Mouse (Mus musculus): Measurements from ENCODE around the gene Nav2. TPM values are rescaled to one million over a fixed set of nuclear protein-coding genes. Genes with fewer than 3 reads are reported as not detected.

Gene Nav2
- polyA plus RNA-seq (2015; fragmentation: Nextera tagmentation; extraction: Ambion mirVana), result 5.8 and 8.4 TPM in 2 replicates

DNA sequence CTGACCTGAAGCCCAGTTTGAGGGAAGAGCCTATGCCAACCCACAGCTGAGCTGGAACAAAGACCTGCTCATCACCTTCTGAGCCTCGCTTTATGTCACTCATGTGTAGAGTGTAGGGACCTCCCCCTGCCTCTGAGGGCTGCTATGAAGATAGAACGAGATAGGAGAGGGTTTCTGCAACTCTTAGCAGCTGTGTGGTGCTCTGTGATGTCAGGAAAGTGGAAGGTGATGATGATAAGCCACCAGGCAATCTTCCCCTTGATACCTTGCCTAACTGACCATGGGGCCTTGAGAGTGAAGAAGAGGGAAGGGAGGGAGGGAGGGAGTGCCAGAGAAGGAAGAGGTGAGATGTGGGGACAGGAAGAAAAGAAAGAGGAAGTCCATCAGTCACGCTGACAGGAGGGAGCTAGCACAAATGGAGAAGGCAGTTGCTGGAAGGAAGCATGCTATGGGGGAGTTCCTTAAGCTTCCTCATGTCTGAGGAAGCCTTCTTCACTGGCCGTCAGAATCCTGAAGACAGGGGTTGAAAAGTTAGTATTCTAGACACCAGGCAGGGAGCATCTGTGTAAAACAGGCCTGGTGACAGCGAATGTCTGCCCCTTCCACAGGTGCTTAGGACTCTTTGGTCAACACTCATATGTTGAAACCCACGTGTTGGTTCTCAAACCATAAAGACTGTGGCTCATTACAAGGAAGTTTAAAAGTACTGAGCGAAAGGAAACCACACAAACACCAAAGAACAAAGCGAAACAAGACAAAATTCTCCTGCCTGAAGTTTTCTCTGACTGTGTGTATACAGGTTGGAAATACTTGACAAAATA is at the start of gene Nav2:
Gene Nav2, plus strand, starts transcription at position 196 of the 821 bp plus-strand sequence.
- Histone ChIP-seq H3K27me3 (replicated peaks; ENCODE audit: control insufficient read depth, insufficient read depth, low read length) (no peaks in the 10 kb centered on the region), H3K4me2 (replicated peaks; ENCODE audit: low read depth) (no peak within 1 kb of the TSS), H3K4me1 (replicated peaks; ENCODE audit: control insufficient read depth, insufficient read depth, low read length) (0 out of 2 replicates have a peak, but pooled peaks cover 4% of the 10 kb centered on the region), H3K4me3 (ENCODE audit: low read depth, low read length) (no peak within 1 kb of the TSS), H3K36me3 (ENCODE audit: control insufficient read depth, insufficient read depth) (no peaks in the 10 kb centered on the region), H3K9ac (ENCODE audit: low read depth, low read length) (no peak within 1 kb of the TSS), H3K27ac (ENCODE audit: low read depth, low read length) (no peak within 1 kb of the TSS), H3K9me3 (ENCODE audit: control insufficient read depth) (no peaks in the 10 kb centered on the region)
- 54% methylated on average over 8 of the region's 8 CpGs for WGBS
- no peak for TF ChIP-seq CTCF (IDR thresholded peaks at IDR 0.05; ENCODE audit: low read depth)
- ATAC-seq, result no peak

DNA sequence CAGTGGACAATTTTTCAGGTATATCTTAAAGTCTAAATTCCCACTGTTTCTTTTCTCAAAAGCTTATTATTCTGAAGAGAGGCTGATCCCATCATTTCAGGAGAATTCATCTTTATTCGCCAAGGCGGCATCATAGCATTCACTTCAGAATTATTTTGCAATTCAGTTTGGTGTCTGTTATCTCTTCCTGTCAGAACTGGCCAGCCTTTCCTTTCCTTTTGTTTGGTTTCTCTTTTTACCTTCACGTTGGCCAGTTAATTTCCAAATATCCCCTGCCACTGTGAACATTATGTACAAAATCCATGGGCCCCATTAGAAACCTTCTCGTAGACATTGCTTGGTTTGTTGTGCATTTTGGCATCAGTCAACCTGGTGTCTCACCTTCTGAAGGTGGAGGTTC is 49.2 kb upstream of the Nav2 start:
- no peak for ATAC-seq
- no peak for TF ChIP-seq CTCF (IDR thresholded peaks at IDR 0.05; ENCODE audit: low read depth)
- Histone ChIP-seq H3K4me2 (replicated peaks; ENCODE audit: low read depth) (no peak overlapping the region), H3K4me3 (ENCODE audit: low read depth, low read length) (no peak overlapping the region), H3K9me3 (ENCODE audit: control insufficient read depth) (no peaks in the 10 kb centered on the region), H3K4me1 (replicated peaks; ENCODE audit: control insufficient read depth, insufficient read depth, low read length) (no peaks in the 10 kb centered on the region), H3K36me3 (ENCODE audit: control insufficient read depth, insufficient read depth) (no peaks in the 10 kb centered on the region), H3K27ac (ENCODE audit: low read depth, low read length) (no peak overlapping the region), H3K27me3 (replicated peaks; ENCODE audit: control insufficient read depth, insufficient read depth, low read length) (no peaks in the 10 kb centered on the region), H3K9ac (ENCODE audit: low read depth, low read length) (no peak overlapping the region)
- WGBS, result 76% methylated on average over 4 of the region's 4 CpGs

DNA sequence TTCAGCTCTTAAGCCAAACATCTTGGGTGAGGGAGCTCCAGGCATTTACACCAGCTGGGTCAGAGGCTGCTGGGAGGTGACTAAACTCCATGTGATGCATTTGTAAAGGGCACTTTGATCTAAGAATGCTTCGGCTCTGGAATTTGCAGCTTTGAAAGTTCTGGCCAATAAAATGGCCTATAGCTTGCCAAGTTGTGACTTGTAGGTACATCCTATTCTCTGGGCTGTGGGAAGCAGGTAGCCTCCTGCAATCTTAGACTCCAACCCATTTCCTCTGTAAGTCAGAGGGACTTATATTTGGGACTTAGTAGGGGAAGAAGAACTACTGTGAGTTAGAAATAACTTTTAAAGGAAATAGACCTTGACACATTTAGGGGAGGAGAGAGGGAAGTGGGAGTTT is 47.6 kb upstream of the Nav2 start:
- peaks cover 9% of the 10 kb centered on the region; the same call in 1 of the 2 replicates for H3K36me3 ChIP-seq (ENCODE audit: control insufficient read depth, insufficient read depth)
- no peak for ATAC-seq
- no peak overlapping the region for H3K27ac ChIP-seq (ENCODE audit: low read depth, low read length)
- WGBS, result 27% methylated on average over 1 of the region's 1 CpGs
- H3K4me3 ChIP-seq (ENCODE audit: low read depth, low read length), result no peak overlapping the region
- no peak overlapping the region for H3K4me2 ChIP-seq (replicated peaks; ENCODE audit: low read depth)
- no peaks in the 10 kb centered on the region for H3K27me3 ChIP-seq (replicated peaks; ENCODE audit: control insufficient read depth, insufficient read depth, low read length)
- H3K9ac ChIP-seq (ENCODE audit: low read depth, low read length), result no peak overlapping the region
- no peaks in the 10 kb centered on the region for H3K9me3 ChIP-seq (ENCODE audit: control insufficient read depth)
- no peak for TF ChIP-seq CTCF (IDR thresholded peaks at IDR 0.05; ENCODE audit: low read depth)
- H3K4me1 ChIP-seq (replicated peaks; ENCODE audit: control insufficient read depth, insufficient read depth, low read length), result no peaks in the 10 kb centered on the region

DNA sequence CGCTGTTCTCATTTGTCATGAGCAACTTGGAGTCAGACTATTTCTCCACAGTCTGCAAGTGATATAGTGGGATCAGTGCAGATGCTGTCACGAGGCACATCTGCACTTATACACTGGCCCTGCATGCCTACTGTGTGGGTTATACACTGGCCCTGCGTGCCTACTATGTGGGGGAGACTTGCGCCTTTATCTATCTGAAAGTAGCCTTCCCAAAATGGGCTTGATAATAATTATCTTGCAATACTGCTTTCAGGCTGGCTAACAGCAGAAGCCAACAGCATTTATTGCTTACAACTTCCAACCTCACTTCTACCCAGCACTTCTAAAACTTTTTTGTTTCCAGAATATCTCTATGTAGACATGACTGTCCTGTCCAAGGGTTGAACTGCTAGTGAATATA is 46.7 kb upstream of the Nav2 start:
- Histone ChIP-seq H3K4me1 (replicated peaks; ENCODE audit: control insufficient read depth, insufficient read depth, low read length) (no peaks in the 10 kb centered on the region), H3K4me3 (ENCODE audit: low read depth, low read length) (no peak overlapping the region), H3K36me3 (ENCODE audit: control insufficient read depth, insufficient read depth) (peaks cover 14% of the 10 kb centered on the region), H3K9ac (ENCODE audit: low read depth, low read length) (no peak overlapping the region), H3K27ac (ENCODE audit: low read depth, low read length) (no peak overlapping the region), H3K27me3 (replicated peaks; ENCODE audit: control insufficient read depth, insufficient read depth, low read length) (no peaks in the 10 kb centered on the region), H3K4me2 (replicated peaks; ENCODE audit: low read depth) (no peak overlapping the region), H3K9me3 (ENCODE audit: control insufficient read depth) (no peaks in the 10 kb centered on the region)
- no peak for TF ChIP-seq CTCF (IDR thresholded peaks at IDR 0.05; ENCODE audit: low read depth)
- ATAC-seq, result no peak
- WGBS, result 88% methylated on average over 4 of the region's 4 CpGs

DNA sequence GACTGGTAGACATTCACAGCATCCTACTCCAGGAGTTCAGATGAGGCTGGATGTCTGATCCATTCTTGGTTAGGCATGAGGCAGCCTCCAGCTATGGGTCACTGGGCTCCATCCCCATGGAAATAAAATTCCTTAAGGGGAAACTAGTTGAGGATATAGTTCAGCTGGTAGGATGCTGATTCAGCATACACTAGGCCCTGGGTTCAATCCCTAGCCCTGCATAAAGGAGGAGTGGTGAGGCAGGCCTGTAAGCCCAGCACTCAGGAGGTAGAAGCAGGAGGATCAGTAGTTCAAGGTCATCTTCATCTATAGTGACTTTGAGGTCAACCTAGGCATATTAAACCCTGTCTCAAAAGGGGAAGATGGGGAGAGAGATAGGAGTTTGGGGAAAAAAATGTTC is 44.3 kb upstream of the Nav2 start:
- Histone ChIP-seq H3K36me3 (ENCODE audit: control insufficient read depth, insufficient read depth) (peaks cover 35% of the 10 kb centered on the region), H3K4me2 (replicated peaks; ENCODE audit: low read depth) (no peak overlapping the region), H3K27ac (ENCODE audit: low read depth, low read length) (no peak overlapping the region), H3K27me3 (replicated peaks; ENCODE audit: control insufficient read depth, insufficient read depth, low read length) (no peaks in the 10 kb centered on the region), H3K9me3 (ENCODE audit: control insufficient read depth) (no peaks in the 10 kb centered on the region), H3K4me1 (replicated peaks; ENCODE audit: control insufficient read depth, insufficient read depth, low read length) (no peaks in the 10 kb centered on the region), H3K4me3 (ENCODE audit: low read depth, low read length) (no peak overlapping the region), H3K9ac (ENCODE audit: low read depth, low read length) (no peak overlapping the region)
- ATAC-seq, result no peak
- TF ChIP-seq CTCF (IDR thresholded peaks at IDR 0.05; ENCODE audit: low read depth), result no peak

DNA sequence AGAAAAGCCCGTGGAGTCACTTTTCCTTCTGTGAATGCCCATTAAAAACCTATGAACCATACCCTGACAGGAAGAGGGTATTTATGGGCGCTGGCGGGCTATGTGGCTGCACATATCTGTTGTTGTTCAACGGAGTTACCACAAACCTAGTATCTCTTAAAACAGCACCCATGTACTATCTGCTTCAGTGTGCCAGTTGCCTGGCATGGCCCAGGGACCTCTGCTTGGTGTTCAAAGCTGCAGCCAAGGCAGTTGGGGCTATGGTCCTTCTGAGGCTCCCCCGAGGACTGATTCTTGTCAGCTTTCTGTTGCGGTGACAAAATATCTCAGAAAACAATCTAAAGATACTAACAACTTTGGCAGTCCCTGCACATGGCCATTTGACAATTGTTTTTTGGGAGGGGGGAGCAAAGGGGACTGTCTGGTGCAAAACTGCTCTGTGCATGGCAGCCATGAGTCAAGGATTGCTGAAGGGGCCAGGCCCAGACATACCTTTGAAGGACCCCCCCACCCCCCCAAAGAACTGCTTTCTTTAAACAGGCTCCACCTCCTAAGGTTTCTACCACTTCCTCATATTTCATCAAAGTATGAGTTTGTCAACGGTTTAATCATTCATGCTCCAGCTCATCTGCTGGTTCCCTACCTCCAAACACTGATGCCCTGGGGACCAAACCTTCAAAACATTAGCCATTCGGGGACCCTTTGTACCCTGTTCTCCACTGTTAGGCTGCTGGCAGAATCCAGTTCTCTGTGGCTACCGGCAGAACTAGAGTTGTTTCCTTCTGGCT is 43.7 kb upstream of the Nav2 start:
- Histone ChIP-seq H3K9ac (ENCODE audit: low read depth, low read length) (no peak overlapping the region), H3K4me3 (ENCODE audit: low read depth, low read length) (no peak overlapping the region), H3K9me3 (ENCODE audit: control insufficient read depth) (no peaks in the 10 kb centered on the region), H3K27ac (ENCODE audit: low read depth, low read length) (no peak overlapping the region), H3K4me1 (replicated peaks; ENCODE audit: control insufficient read depth, insufficient read depth, low read length) (no peaks in the 10 kb centered on the region), H3K36me3 (ENCODE audit: control insufficient read depth, insufficient read depth) (peaks cover 40% of the 10 kb centered on the region), H3K27me3 (replicated peaks; ENCODE audit: control insufficient read depth, insufficient read depth, low read length) (no peaks in the 10 kb centered on the region), H3K4me2 (replicated peaks; ENCODE audit: low read depth) (no peak overlapping the region)
- 83% methylated on average over 9 of the region's 9 CpGs for WGBS
- TF ChIP-seq CTCF (IDR thresholded peaks at IDR 0.05; ENCODE audit: low read depth), result no peak
- ATAC-seq, result no peak

All from intestine, postnatal 0 days (tissue).